Mouse (Mus musculus) midbrain, embryonic 15.5 days (tissue): ENCODE results near the gene Supt7l. TPM values are rescaled to one million over a fixed set of nuclear protein-coding genes. Genes with fewer than 3 reads are reported as not detected.
"Not testable (repeated sequence)": the region's sequence is repeated elsewhere in the genome, so short reads cannot be mapped to it uniquely, and the experiment has no call there.

Source experiments
- ATAC-seq: fragments of 200-750 bp; cut with Nextera tagmentation; replicated peaks from 2 replicates; pipeline ENCODE4 v1.8.0; 2017; ENCODE audit warnings: moderate TSS enrichment
- H3K27ac ChIP-seq: fragments of 300-500 bp; sonication (generic); 2 replicates; pipeline ENCODE4 v1.5.1; 2015; ENCODE audit warnings: mild to moderate bottlenecking, inconsistent platforms
- H3K27me3 ChIP-seq: fragments of 300-500 bp; sonication (generic); replicated peaks from 2 replicates; pipeline ENCODE4 v1.6.1; 2015; ENCODE audit warnings: inconsistent platforms
- H3K36me3 ChIP-seq: fragments of 300-500 bp; sonication (generic); replicated peaks from 2 replicates; pipeline ENCODE4 v1.6.1; 2015; ENCODE audit warnings: inconsistent platforms
- H3K4me1 ChIP-seq: fragments of 300-500 bp; sonication (generic); 2 replicates; pipeline ENCODE4 v1.6.1; 2015; ENCODE audit warnings: inconsistent platforms
- H3K4me2 ChIP-seq: fragments of 300-500 bp; sonication (generic); 2 replicates; pipeline ENCODE4 v1.6.1; 2015; ENCODE audit warnings: inconsistent platforms, mild to moderate bottlenecking, moderate library complexity
- H3K4me3 ChIP-seq: fragments of 300-500 bp; sonication (generic); 2 replicates; pipeline ENCODE4 v1.5.1; 2015; ENCODE audit warnings: mild to moderate bottlenecking, inconsistent platforms
- H3K9ac ChIP-seq: fragments of 300-500 bp; sonication (generic); 2 replicates; pipeline ENCODE4 v1.6.1; 2015; ENCODE audit warnings: mild to moderate bottlenecking, inconsistent platforms
- H3K9me3 ChIP-seq: fragments of 300-500 bp; sonication (generic); 2 replicates; pipeline ENCODE4 v1.6.1; 2016; ENCODE audit warnings: inconsistent platforms
- WGBS: fragments of 180-500 bp; shearing (Covaris S2); methylation state at CpG from one replicate; pipeline ENCODE4 v1.1.7; 2015; ENCODE audit warnings: mixed read lengths; 5-methylcytosine and 5-hydroxymethylcytosine counted together
- polyA plus RNA-seq: library from polyadenylated mRNA; unstranded; fragments of >200 nt; fragmentation: Nextera tagmentation; extraction: Ambion mirVana; gene quantifications from 2 replicates; pipeline ENCODE4 v1.2.1, GENCODE M21; 2015

The Supt7l gene
- 27.8 and 27.9 TPM in 2 replicates for polyA plus RNA-seq

DNA sequence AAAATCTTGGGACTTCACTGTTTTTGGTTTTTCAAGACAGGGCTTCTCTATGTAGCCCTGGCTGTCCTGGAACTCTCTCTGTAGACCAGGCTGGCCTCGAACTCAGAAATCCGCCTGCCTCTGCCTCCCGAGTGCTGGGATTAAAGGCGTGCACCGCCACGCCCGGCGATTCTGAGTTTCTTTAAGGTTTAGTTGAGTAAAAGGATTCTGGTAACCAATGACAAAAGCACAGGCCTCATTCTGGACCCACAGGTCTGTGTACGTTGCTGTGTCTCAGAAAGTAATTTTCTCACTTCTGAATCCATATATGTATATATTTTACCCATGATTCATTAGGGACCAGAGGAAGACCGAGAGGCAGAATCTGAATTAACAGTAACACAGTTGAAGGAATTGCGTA, at the start of gene Supt7l:
Gene Supt7l, minus strand, starts transcription at position 101 of the 400 bp plus-strand sequence.
- peak within 1 kb of the TSS; percentile 93 for H3K4me2 ChIP-seq
- not testable (repeated sequence) for H3K27me3 ChIP-seq, H3K9me3 ChIP-seq, ATAC-seq
- peak within 1 kb of the TSS; percentile 73 for H3K9ac ChIP-seq
- 84% methylated on average over 11 of the region's 11 CpGs for WGBS
- peak within 1 kb of the TSS; percentile 81 for H3K4me3 ChIP-seq
- H3K4me1 ChIP-seq = peaks cover 29% of the 10 kb centered on the region
- peak within 1 kb of the TSS; percentile 87 for H3K27ac ChIP-seq
- peaks cover 24% of the 10 kb centered on the region; the same call in 1 of the 2 replicates for H3K36me3 ChIP-seq

DNA sequence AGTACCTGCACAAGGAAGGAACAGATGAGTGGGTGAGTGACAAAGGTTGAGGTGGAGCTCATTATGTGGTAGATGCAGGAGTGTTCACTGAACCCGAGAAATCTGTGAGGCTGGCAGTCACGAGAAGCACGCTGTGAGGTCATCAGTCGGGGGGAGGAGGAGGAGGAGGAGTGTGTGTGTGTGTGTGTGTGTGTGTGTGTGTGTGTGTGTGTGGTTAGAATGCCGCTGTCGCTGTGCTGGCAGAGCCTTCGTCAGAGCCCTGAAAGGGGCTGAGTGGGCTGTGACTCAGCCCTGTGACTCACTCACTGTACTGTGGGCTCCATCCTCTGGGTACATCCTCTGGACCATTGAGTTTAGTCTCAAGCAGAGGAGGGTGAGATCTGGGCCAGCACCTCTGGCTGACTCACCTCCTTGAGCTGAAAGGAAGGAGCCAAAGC, 49.0 kb upstream of the Supt7l start:
- Histone ChIP-seq H3K36me3 (no peaks in the 10 kb centered on the region), H3K4me3 (no peak overlapping the region), H3K27ac (no peak overlapping the region), H3K4me1 (no peaks in the 10 kb centered on the region), H3K9ac (no peak overlapping the region), H3K27me3 (no peaks in the 10 kb centered on the region), H3K4me2 (no peak overlapping the region), H3K9me3 (no peaks in the 10 kb centered on the region)
- WGBS = 72% methylated on average over 7 of the region's 7 CpGs
- ATAC-seq = no peak

DNA sequence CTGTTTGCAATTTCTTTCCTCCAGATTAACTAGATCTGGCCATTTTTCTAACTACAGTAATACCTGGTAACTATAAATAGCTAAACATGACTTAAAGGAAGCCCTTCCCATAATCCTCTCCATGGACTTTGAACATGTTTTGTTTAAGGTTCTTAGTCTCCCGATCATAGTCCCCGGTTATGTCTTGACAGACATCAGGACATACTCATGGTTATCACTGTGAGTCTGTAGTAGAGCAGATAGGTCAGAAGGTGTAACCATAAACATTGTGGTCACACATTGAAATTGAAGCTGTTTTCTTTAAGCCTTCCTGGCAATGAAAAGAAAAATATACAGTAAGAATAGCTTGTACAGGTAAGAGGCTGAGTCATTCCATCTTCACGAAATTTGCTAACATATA, 46.1 kb upstream of the Supt7l start:
- no peak overlapping the region for H3K27ac ChIP-seq
- no peaks in the 10 kb centered on the region for H3K36me3 ChIP-seq
- no peaks in the 10 kb centered on the region for H3K27me3 ChIP-seq
- no peak overlapping the region for H3K9ac ChIP-seq
- no peak overlapping the region for H3K4me2 ChIP-seq
- peaks cover 8% of the 10 kb centered on the region for H3K4me1 ChIP-seq
- no peak overlapping the region for H3K4me3 ChIP-seq
- WGBS = 92% methylated on average over 3 of the region's 3 CpGs
- ATAC-seq = no peak
- H3K9me3 ChIP-seq = no peaks in the 10 kb centered on the region

DNA sequence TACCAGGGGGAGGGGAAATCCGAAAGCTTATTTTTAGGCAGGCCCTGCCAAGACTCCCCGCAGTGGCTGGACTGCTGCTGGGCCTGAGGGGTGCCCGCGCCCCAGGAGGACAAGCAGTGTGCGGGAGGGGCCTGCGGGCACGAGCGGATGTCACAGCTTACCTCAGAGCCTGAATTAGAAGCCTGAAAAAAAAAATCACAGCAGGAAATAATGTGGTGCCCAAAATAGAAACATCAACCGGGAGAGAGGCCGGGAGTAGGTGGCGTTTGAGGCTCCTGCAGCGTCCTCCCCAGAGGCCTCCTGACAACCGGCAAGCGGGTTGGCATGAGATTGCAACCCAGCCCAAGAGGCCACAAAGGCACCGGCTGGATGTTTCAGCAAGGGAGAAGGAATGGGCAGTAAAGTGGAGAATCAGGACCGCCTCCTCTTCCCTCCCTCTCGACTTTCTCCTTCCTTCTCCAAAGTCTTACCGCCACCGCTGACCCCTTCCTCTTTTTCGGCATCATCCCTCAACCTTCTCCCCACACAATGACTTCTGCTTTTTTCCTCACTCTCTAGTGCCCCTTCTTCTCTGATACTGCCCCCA, 43.5 kb upstream of the Supt7l start:
- Histone ChIP-seq H3K4me3 (no peak overlapping the region), H3K9me3 (no peaks in the 10 kb centered on the region), H3K9ac (no peak overlapping the region; the same call in 1 of the 2 replicates), H3K27me3 (no peaks in the 10 kb centered on the region), H3K4me2 (peak overlapping the region; percentile 41), H3K27ac (no peak overlapping the region), H3K4me1 (peaks cover 8% of the 10 kb centered on the region), H3K36me3 (no peaks in the 10 kb centered on the region)
- 6% methylated on average over 20 of the region's 20 CpGs for WGBS
- ATAC-seq = no peak

- no peak overlapping the region for H3K4me2 ChIP-seq
- no peak for ATAC-seq
- H3K27me3 ChIP-seq = no peaks in the 10 kb centered on the region
- peaks cover 11% of the 10 kb centered on the region for H3K4me1 ChIP-seq
- no peak overlapping the region for H3K4me3 ChIP-seq
- H3K36me3 ChIP-seq = no peaks in the 10 kb centered on the region
- H3K27ac ChIP-seq = no peak overlapping the region
- no peak overlapping the region for H3K9ac ChIP-seq
- 84% methylated on average over 5 of the region's 5 CpGs for whole genome bisulfite sequencing
- no peaks in the 10 kb centered on the region for H3K9me3 ChIP-seq
Observed at GRCm38 (mm10) chr5:31567951-31568657, 40.5 kb upstream of the Supt7l start.

DNA sequence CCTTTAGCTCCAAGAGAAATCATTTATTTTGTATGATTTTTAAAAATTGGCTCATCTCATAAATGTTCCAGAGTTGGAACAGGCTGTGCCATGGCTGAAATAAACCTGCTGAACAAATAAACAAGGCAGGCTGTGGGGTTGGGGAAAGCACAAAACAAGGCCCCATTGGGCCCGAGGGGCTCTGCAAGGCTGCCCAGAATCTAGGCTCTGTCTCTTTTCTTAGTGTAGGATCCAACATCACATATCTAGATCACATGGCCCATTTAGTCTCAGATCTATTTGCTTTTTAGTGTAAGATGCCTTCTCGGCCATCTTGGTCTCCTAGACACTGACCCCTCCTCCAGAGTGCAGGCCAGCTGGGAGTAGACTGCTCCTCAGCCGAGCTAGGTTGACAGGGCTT, 38.9 kb upstream of the Supt7l start:
- Histone ChIP-seq H3K9me3 (no peaks in the 10 kb centered on the region), H3K27me3 (no peaks in the 10 kb centered on the region), H3K4me1 (peaks cover 11% of the 10 kb centered on the region), H3K27ac (no peak overlapping the region), H3K4me2 (no peak overlapping the region), H3K4me3 (no peak overlapping the region), H3K9ac (no peak overlapping the region), H3K36me3 (no peaks in the 10 kb centered on the region)
- ATAC-seq = no peak
- 54% methylated on average over 3 of the region's 3 CpGs for WGBS

DNA sequence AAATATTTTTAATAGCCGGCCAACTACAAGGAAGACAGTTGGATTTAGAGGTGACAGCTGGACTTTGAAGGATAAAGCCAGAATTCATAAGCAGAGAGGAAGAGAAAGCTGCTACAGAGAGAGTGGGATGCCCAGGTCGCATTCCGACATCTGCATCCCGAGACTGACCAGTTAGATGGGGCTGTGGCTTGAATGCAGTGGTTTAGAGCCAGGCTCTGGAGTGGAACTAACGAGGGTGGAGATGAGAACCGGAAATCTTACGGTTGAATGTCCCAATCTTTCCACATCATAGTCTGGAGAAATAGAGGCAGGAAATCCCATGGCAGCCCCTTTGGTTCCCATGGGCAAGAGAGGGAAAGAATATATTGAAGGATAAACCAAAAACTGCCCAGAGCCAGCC, 38.4 kb upstream of the Supt7l start:
- peaks cover 9% of the 10 kb centered on the region for H3K4me1 ChIP-seq
- ATAC-seq = no peak
- H3K36me3 ChIP-seq = no peaks in the 10 kb centered on the region
- H3K9me3 ChIP-seq = no peaks in the 10 kb centered on the region
- 73% methylated on average over 7 of the region's 7 CpGs for WGBS
- H3K4me2 ChIP-seq = no peak overlapping the region
- no peak overlapping the region for H3K9ac ChIP-seq
- no peaks in the 10 kb centered on the region for H3K27me3 ChIP-seq
- no peak overlapping the region for H3K4me3 ChIP-seq
- no peak overlapping the region for H3K27ac ChIP-seq

- H3K9ac ChIP-seq = no peak overlapping the region
- H3K4me3 ChIP-seq = no peak overlapping the region
- ATAC-seq = no peak
Observed at GRCm38 (mm10) chr5:31564976-31565375, 37.4 kb upstream of the Supt7l start.

DNA sequence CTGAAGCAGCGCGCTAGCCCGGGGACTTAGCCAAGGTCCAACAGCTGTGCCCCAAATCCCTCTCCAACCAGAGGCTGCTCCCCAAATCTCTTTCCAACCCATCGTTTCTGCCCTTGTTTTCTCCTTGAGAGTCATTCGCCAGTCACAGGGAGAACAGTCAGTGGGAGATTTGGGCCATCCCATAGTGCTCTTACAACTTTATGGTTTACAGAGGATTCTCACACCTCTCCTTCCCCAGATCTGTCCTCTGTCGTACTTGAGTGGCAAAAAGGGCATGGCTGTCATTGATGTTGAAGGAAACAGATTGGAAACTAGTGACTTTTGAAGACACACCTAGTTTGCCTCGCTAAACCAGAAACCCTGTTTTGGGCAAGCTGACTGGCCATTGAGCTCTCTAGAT, 36.3 kb upstream of the Supt7l start:
- 0 out of 2 replicates have a peak, but pooled peaks cover 3% of the 10 kb centered on the region for H3K36me3 ChIP-seq
- H3K27me3 ChIP-seq = no peaks in the 10 kb centered on the region
- H3K4me3 ChIP-seq = no peak overlapping the region
- no peak overlapping the region for H3K27ac ChIP-seq
- H3K4me2 ChIP-seq = no peak overlapping the region
- 51% methylated on average over 7 of the region's 7 CpGs for WGBS
- H3K9ac ChIP-seq = no peak overlapping the region
- no peaks in the 10 kb centered on the region for H3K9me3 ChIP-seq
- no peak for ATAC-seq
- H3K4me1 ChIP-seq = peaks cover 4% of the 10 kb centered on the region; the same call in 1 of the 2 replicates

More at GRCm38 (mm10) chr5:31564976-31565375, 37.4 kb upstream of the Supt7l start:
- H3K27ac ChIP-seq = no peak overlapping the region
- peaks cover 4% of the 10 kb centered on the region; the same call in 1 of the 2 replicates for H3K4me1 ChIP-seq
- whole genome bisulfite sequencing = 88% methylated on average over 4 of the region's 4 CpGs
- H3K4me2 ChIP-seq = no peak overlapping the region
- 0 out of 2 replicates have a peak, but pooled peaks cover 1% of the 10 kb centered on the region for H3K36me3 ChIP-seq
- no peaks in the 10 kb centered on the region for H3K9me3 ChIP-seq
- no peaks in the 10 kb centered on the region for H3K27me3 ChIP-seq

DNA sequence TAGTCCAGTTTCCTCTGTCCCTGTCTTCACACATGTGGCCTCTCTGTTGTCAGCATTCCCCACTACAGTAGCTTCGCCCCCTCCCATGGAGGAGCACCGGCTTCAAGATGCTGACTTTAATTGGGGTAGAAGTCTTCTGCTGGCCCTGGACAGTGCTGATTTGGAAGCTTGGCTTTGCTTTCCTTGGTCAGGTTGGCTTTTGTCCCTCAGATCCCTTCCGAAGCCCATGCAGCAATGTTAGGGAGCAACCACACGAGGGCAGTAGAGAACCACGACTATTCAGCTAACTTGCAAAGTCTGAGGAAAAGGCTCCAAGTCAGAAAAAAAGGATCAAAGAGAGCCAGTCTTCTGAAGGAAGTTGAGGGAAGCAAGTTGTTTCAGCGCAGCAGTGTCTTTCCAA, 35.9 kb upstream of the Supt7l start:
- Histone ChIP-seq H3K27ac (no peak overlapping the region), H3K9me3 (no peaks in the 10 kb centered on the region), H3K9ac (no peak overlapping the region), H3K4me2 (no peak overlapping the region), H3K4me1 (peaks cover 4% of the 10 kb centered on the region; the same call in 1 of the 2 replicates), H3K36me3 (0 out of 2 replicates have a peak, but pooled peaks cover 3% of the 10 kb centered on the region), H3K27me3 (no peaks in the 10 kb centered on the region), H3K4me3 (no peak overlapping the region)
- peak; percentile 60; the same call in 1 of the 2 replicates for ATAC-seq
- WGBS = 10% methylated on average over 6 of the region's 6 CpGs

GRCm38 (mm10) chr5:31562036-31562666, 34.5 kb upstream of the Supt7l start:
- Histone ChIP-seq H3K4me3 (no peak overlapping the region), H3K9ac (no peak overlapping the region), H3K9me3 (no peaks in the 10 kb centered on the region), H3K27me3 (no peaks in the 10 kb centered on the region), H3K4me2 (no peak overlapping the region), H3K4me1 (peaks cover 4% of the 10 kb centered on the region; the same call in 1 of the 2 replicates), H3K27ac (no peak overlapping the region), H3K36me3 (0 out of 2 replicates have a peak, but pooled peaks cover 8% of the 10 kb centered on the region)
- WGBS = 87% methylated on average over 7 of the region's 7 CpGs
- no peak for ATAC-seq

DNA sequence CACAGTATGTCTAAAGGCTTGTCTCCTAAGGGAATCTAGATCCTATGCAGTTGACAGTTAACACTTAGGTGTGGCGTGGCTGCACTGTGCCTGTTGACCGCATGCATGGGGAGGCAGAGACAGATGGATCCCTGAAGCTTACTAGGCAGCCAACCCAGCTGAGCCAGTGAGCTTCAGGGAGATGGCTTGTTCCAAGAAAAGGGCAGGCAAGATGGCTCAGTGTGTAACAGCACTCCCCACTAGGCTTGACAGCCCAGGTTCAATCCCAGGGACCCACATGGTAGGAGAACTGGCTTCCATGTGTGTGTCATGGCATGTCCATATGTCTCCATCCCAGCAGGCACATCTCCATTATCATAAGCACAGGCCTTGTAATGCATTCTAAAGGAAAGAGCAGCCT, 32.7 kb upstream of the Supt7l start:
- no peak for ATAC-seq
- Histone ChIP-seq H3K9me3 (no peaks in the 10 kb centered on the region), H3K27me3 (no peaks in the 10 kb centered on the region), H3K9ac (no peak overlapping the region), H3K4me3 (no peak overlapping the region), H3K36me3 (peaks cover 16% of the 10 kb centered on the region; the same call in 1 of the 2 replicates), H3K4me2 (no peak overlapping the region), H3K27ac (no peak overlapping the region), H3K4me1 (peaks cover 4% of the 10 kb centered on the region; the same call in 1 of the 2 replicates)
- WGBS = 97% methylated on average over 2 of the region's 2 CpGs
